Mouse (Mus musculus): ENCODE data around the gene Icosl.

DNA sequence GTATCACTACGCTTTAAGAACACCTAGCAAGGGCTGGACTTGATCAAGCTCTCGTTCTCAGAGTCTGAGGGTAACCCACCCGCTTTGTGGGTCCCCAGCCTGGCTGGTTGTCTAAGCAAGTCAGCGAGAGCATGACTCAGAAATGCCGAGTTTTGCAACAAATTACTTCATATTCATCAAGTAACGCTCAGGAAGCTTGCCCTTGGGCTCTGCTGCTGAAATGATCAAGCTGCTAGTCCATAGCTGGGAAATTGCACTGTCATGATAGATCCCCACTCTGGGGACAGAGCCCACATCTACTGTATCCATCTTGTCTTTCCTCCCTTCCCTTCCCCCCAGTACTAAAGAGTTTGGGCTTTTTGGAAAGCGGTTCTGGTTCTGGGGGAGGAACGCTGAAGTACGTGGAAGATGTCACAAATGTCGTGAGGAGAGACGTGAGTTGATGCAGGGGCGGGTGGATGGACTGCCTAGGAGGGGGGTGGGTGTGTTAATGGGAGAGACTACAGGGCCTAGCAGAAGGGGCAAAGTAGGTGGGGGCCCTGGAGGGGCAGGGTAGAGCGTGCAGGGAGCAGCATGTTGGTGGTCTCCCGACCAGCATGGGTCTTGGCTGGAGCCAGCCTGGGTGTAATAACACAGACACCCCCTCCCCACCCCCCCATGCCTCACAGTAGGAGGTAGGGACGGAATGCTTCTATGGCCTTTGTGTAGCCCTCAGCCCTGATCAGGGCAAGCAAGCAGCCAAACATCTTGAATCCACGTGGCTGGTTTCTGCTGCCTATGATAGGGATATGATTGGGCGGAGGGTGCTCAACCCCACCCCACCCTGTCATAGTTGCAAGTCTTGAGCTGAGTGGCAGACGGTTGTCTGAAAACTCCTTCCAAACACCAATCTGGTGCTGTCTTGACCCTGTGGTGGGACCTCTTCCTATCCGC, 14.2 kb upstream of the Icosl start:
- no peak for TF ChIP-seq CTCF (IDR thresholded peaks at IDR 0.05; ENCODE audit: insufficient read depth, low read depth, low read length)
- TF ChIP-seq POLR2A (IDR thresholded peaks at IDR 0.05; ENCODE audit: insufficient read depth, low read depth, low read length), result no peak

All from olfactory bulb, adult 2 months (tissue).